Comparison of ENCODE assay signal across 28 mouse cellular contexts in the genomic region with DNA sequence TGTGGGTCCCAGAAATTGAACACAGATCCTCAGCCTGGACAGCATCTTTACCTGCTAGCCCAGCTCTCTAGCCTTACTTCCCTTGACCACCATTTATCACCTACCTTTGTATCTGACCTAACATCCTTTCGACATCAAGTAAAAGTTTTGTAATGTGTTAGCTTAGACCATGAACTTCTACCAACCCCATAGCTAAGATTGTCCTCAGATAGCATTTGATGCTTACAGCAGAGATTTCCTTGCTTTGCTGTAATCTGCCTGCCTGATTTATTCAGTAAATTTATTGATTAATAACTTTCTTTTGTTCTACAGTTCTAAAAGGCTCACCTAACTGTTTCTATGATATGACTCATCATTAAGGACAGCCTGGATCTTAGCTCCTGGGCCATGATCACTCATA.
"Had no signal": no experiment of that assay in that cellular context is flagged by ENCODE, and none has a peak within 500 bp of the region (broad histone marks: within the 10 kb centered on the region; RNA-seq: fewer than 3 reads in every experiment).

No protein-coding gene starts in this region.

- DNase-seq: cerebellum, adult 2 months; cerebellum, adult 8-10 months; cerebellum, adult 9-10 months; cerebellum, adult 9-11 months; cerebellum, postnatal 10 days; cerebellum, postnatal 14 days; cerebellum, postnatal 25 days; cerebellum, postnatal 36 days; embryo, embryonic 11 days; forebrain, postnatal 0 days; gastrocnemius, adult 2 months; gastrocnemius, postnatal 10 days; gastrocnemius, postnatal 14 days; gastrocnemius, postnatal 25 days; gastrocnemius, postnatal 36 days; heart, adult 18-20 months; heart, adult 2 months had no signal

- H3K9me3 ChIP-seq: embryonic facial prominence, embryonic 10.5 days; embryonic facial prominence, embryonic 12.5 days; embryonic facial prominence, embryonic 13.5 days; embryonic facial prominence, embryonic 15.5 days; forebrain, embryonic 10.5 days; forebrain, embryonic 12.5 days; forebrain, embryonic 13.5 days; forebrain, embryonic 15.5 days had no signal

- H3K4me1 ChIP-seq: embryonic facial prominence, embryonic 12.5 days; forebrain, embryonic 12.5 days; forebrain, embryonic 15.5 days had no signal

- H3K9ac ChIP-seq: embryonic facial prominence, embryonic 12.5 days; embryonic facial prominence, embryonic 13.5 days; embryonic facial prominence, embryonic 15.5 days; forebrain, embryonic 12.5 days; forebrain, embryonic 13.5 days; forebrain, embryonic 15.5 days; forebrain, postnatal 0 days had no signal

- H3K4me2 ChIP-seq: embryonic facial prominence, embryonic 12.5 days; embryonic facial prominence, embryonic 13.5 days; embryonic facial prominence, embryonic 15.5 days; forebrain, embryonic 12.5 days; forebrain, embryonic 13.5 days; forebrain, embryonic 15.5 days had no signal

- H3K27ac ChIP-seq: embryonic facial prominence, embryonic 10.5 days; embryonic facial prominence, embryonic 12.5 days; embryonic facial prominence, embryonic 13.5 days; embryonic facial prominence, embryonic 15.5 days; forebrain, embryonic 10.5 days; forebrain, embryonic 12.5 days; forebrain, embryonic 13.5 days; forebrain, embryonic 15.5 days; gastrocnemius, adult 2 months; heart, adult 2 months had no signal

- ATAC-seq: forebrain, embryonic 13.5 days; forebrain, embryonic 14.5 days; forebrain, embryonic 15.5 days; forebrain, embryonic 16.5 days; forebrain, postnatal 0 days had no signal

- H3K36me3 ChIP-seq: embryonic facial prominence, embryonic 10.5 days; embryonic facial prominence, embryonic 12.5 days; embryonic facial prominence, embryonic 13.5 days; embryonic facial prominence, embryonic 15.5 days; forebrain, embryonic 10.5 days; forebrain, embryonic 12.5 days; forebrain, embryonic 15.5 days had no signal

- H3K4me3 ChIP-seq: embryonic facial prominence, embryonic 10.5 days; embryonic facial prominence, embryonic 12.5 days; embryonic facial prominence, embryonic 13.5 days; embryonic facial prominence, embryonic 15.5 days; erythroblast, embryonic 14.5 days; forebrain, embryonic 10.5 days; forebrain, embryonic 12.5 days; forebrain, embryonic 13.5 days; forebrain, embryonic 15.5 days; gastrocnemius, adult 2 months; heart, adult 2 months had no signal

- H3K27me3 ChIP-seq: embryonic facial prominence, embryonic 12.5 days; embryonic facial prominence, embryonic 15.5 days; forebrain, embryonic 13.5 days; forebrain, embryonic 15.5 days had no signal
